Mouse (Mus musculus): ENCODE data around the gene Cachd1. TPM values are rescaled to one million over a fixed set of nuclear protein-coding genes. Genes with fewer than 3 reads are reported as not detected.
A peak's percentile ranks its signal among the peaks of the same experiment; 100 is the strongest.

Gene Cachd1
- polyA plus RNA-seq, 1 experiment, result 37.6 TPM

DNA sequence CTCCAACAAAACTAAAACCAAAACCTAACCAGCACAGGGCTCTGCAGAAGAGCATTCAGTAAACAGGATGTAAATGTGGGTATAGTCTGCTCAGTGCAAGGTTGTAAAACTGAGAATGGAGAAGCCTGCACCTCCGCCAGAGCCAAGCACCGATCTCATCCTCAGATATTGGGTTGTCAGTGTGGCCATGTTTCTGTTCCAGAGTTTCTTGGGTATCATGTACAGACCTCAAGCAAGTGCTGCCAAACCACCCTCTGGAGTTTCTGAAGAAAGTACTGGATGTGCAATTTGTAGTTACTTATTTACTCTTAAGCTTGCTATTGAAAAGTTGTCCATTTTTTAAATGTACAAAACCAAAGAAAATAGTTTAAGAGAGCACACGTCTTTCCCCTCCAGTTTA lies 6.4 kb downstream of the Cachd1 start:
- no peak for TF ChIP-seq CTCF (IDR thresholded peaks at IDR 0.05; ENCODE audit: borderline replicate concordance, insufficient read depth, low read length)
- no peak for TF ChIP-seq POLR2A (IDR thresholded peaks at IDR 0.05; ENCODE audit: low read depth, low read length)
- peaks cover 3% of the 10 kb centered on the region for H3K4me1 ChIP-seq (ENCODE audit: control insufficient read depth, insufficient read depth, low read length)
- no peak overlapping the region for H3K27ac ChIP-seq (ENCODE audit: insufficient read depth, low read length)
- no peak overlapping the region for H3K4me3 ChIP-seq (ENCODE audit: insufficient read depth, low read length)

DNA sequence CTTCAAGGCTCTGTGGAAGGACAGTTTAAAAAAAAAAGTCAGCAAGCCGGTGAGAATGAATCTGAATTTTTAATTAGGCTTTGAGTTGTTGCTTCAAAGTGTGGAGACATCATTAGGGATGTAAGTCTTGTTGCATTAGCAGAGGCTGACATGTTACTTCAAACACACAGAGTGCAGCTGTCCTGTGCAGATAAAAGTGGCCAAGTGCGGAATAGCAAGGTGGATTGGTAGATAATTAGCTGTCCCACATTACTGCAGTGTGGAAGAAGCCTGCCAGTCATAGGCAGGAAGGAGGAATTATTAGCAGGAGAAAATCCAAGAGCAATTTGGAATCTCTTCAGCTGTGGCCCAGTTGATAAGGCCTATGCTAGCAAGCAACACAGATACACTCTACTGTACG lies 10.7 kb downstream of the Cachd1 start:
- H3K4me3 ChIP-seq (ENCODE audit: insufficient read depth, low read length), result no peak overlapping the region
- H3K4me1 ChIP-seq (ENCODE audit: control insufficient read depth, insufficient read depth, low read length), result no peaks in the 10 kb centered on the region; the same call in 1 of the 2 replicates
- no peak overlapping the region for H3K27ac ChIP-seq (ENCODE audit: insufficient read depth, low read length)
- TF ChIP-seq CTCF (IDR thresholded peaks at IDR 0.05; ENCODE audit: borderline replicate concordance, insufficient read depth, low read length) (no peak), POLR2A (IDR thresholded peaks at IDR 0.05; ENCODE audit: low read depth, low read length) (no peak)

DNA sequence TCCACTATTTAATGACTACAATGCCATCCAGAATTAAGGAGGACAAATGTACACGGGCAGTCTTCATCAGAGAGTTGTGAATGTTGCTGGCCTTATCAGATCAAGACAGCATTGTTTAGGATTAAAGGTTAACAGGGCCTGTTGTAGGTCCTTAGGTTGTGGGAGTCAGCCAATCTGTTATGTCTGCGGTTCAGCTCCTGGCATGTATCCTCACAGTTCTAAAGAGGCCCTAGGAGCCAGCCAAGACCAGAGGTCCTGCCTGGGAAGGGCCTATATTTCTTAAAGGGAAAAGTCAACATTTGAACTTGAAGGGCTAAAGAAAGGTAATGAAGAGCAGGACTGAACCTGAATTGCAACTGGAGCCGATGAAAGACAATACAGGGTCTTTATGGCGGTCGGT lies 13.7 kb downstream of the Cachd1 start:
- TF ChIP-seq POLR2A (IDR thresholded peaks at IDR 0.05; ENCODE audit: low read depth, low read length) (no peak), CTCF (IDR thresholded peaks at IDR 0.05; ENCODE audit: borderline replicate concordance, insufficient read depth, low read length) (no peak)
- Histone ChIP-seq H3K4me3 (ENCODE audit: insufficient read depth, low read length) (no peak overlapping the region), H3K27ac (ENCODE audit: insufficient read depth, low read length) (no peak overlapping the region), H3K4me1 (ENCODE audit: control insufficient read depth, insufficient read depth, low read length) (no peaks in the 10 kb centered on the region; the same call in 1 of the 2 replicates)

DNA sequence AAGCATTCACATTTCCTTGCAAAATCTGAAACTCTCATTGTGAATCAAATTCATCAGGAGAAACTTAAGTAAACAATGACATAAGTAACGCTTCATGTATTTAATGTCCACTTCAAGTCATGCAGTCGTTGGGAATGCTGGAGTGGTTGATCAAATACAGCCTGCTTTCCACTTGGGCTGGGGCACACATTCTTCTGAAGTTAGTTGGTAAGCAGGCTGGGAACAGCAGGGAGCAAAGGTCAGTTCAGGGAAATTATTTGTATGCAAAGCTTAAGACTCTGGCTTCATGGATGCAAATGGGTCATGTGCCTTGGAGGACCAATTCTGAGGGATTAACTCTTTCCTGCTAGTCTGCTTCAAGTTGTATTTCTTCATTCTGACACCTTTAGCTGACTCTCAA lies 16.7 kb downstream of the Cachd1 start:
- Histone ChIP-seq H3K27ac (ENCODE audit: insufficient read depth, low read length) (0 out of 2 replicates have a peak overlapping the region, but pooled peaks have one; percentile 36), H3K4me1 (ENCODE audit: control insufficient read depth, insufficient read depth, low read length) (peaks cover 3% of the 10 kb centered on the region; the same call in 1 of the 2 replicates), H3K4me3 (ENCODE audit: insufficient read depth, low read length) (no peak overlapping the region)
- TF ChIP-seq CTCF (IDR thresholded peaks at IDR 0.05; ENCODE audit: borderline replicate concordance, insufficient read depth, low read length) (no peak), POLR2A (IDR thresholded peaks at IDR 0.05; ENCODE audit: low read depth, low read length) (no peak)

DNA sequence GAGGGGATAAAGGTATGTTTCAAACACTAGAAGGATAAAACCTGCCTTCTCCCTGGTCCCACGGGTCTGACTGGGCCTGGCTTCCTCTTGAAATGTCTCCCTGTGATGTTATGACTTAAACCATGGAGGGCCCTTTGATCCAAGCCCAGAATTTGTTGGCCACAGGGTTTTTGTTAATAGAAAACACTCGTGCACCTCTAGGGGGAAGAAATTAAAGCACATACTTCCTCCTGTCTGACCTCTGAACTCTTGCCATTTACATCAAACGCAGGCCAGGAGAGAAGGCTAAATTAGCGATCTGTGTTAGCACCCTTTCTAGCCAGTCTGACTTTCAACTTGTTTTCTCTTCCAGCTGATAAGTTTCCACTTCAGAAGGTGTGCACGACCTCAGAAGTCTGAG lies 19.0 kb downstream of the Cachd1 start:
- Histone ChIP-seq H3K27ac (ENCODE audit: insufficient read depth, low read length) (no peak overlapping the region), H3K4me1 (ENCODE audit: control insufficient read depth, insufficient read depth, low read length) (peaks cover 3% of the 10 kb centered on the region; the same call in 1 of the 2 replicates), H3K4me3 (ENCODE audit: insufficient read depth, low read length) (no peak overlapping the region)
- no peak for TF ChIP-seq POLR2A (IDR thresholded peaks at IDR 0.05; ENCODE audit: low read depth, low read length)
- TF ChIP-seq CTCF (IDR thresholded peaks at IDR 0.05; ENCODE audit: borderline replicate concordance, insufficient read depth, low read length), result no peak

DNA sequence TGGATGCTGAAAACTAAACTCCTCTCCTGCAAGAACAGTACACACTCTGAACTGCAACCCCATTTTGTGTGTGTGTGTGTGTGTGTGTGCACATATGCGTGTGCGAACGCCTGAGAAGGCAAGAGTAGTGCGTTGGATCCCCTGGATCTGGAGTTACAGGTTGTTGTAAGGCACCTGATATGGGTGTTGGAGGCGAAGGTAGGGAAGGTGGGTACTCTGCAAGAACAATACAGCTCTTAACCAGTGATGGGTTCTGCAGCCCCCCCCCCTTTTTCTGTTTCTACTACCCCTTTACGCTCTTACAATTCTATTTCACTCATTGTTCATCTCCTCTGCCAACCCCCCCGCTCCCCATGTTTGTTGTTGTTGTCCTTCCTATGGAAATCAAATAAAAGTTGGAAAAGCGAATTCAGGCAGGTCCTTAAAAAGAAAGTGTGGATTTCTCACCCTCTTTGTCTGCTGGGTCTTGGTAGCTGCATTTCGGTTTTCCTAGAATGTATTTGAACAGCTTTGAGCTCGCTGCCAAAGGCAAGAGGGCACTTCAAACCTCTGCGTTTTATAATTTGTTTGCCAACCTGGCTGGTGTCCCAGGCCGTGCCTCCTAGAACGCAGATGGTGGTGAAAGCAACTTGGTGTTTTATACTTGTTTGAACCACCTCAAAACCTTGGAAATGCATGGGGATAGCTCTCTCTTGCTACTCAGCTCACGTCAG lies 24.4 kb downstream of the Cachd1 start:
- Histone ChIP-seq H3K4me3 (ENCODE audit: insufficient read depth, low read length) (no peak overlapping the region), H3K4me1 (ENCODE audit: control insufficient read depth, insufficient read depth, low read length) (no peaks in the 10 kb centered on the region), H3K27ac (ENCODE audit: insufficient read depth, low read length) (no peak overlapping the region)
- TF ChIP-seq CTCF (IDR thresholded peaks at IDR 0.05; ENCODE audit: borderline replicate concordance, insufficient read depth, low read length) (no peak), POLR2A (IDR thresholded peaks at IDR 0.05; ENCODE audit: low read depth, low read length) (no peak)

DNA sequence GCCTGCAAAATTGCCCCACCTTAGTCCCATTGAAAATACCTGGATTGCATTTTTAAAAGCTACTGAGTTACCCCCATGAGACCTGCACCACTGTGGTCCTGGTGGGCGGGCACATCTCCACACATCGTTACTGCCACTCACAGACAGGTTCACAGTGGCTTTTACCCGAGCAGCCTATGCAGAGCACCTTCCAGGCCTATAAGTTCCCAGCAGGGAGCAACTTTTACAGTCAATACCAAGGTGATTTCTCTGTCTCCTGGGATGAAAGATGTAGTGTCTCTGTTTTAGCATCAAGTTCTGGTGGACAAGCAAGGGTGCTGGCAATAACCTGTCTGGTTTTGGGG lies 24.9 kb downstream of the Cachd1 start:
- H3K4me1 ChIP-seq (ENCODE audit: control insufficient read depth, insufficient read depth, low read length), result no peaks in the 10 kb centered on the region
- H3K27ac ChIP-seq (ENCODE audit: insufficient read depth, low read length), result no peak overlapping the region
- no peak for TF ChIP-seq POLR2A (IDR thresholded peaks at IDR 0.05; ENCODE audit: low read depth, low read length)
- TF ChIP-seq CTCF (IDR thresholded peaks at IDR 0.05; ENCODE audit: borderline replicate concordance, insufficient read depth, low read length), result no peak
- H3K4me3 ChIP-seq (ENCODE audit: insufficient read depth, low read length), result no peak overlapping the region

DNA sequence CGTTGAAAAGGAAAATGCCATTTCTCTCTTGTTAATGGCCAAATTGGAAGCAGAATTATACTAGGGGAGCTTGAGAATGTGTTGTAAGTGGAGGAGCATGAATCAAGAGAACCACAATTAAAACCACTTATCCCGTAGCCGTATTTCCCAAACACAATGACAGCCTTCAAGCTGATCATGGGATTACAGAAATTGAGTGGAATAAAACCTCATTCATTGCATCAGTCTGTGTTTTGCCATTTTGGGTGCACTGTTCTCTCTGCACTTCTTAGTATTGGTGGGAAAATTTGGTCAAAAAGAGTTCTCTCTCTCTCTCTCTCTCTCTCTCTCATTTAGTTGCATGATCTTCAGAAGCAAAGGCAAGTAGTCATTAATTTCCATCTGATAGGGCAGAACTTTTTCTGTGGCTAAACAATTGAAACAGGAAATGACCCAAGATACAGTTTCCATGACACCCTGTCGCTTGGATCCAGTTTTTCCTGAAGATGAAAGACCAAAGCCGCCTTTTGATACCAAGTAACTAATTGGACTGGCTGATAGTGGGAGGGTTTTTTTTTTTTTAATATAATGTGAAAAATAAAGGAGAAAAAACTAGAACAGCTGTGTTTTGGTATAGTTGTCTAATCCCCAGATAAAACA lies 34.7 kb downstream of the Cachd1 start:
- Histone ChIP-seq H3K4me1 (ENCODE audit: control insufficient read depth, insufficient read depth, low read length) (no peaks in the 10 kb centered on the region), H3K4me3 (ENCODE audit: insufficient read depth, low read length) (no peak overlapping the region), H3K27ac (ENCODE audit: insufficient read depth, low read length) (no peak overlapping the region)
- no peak for TF ChIP-seq CTCF (IDR thresholded peaks at IDR 0.05; ENCODE audit: borderline replicate concordance, insufficient read depth, low read length)
- no peak for TF ChIP-seq POLR2A (IDR thresholded peaks at IDR 0.05; ENCODE audit: low read depth, low read length)

DNA sequence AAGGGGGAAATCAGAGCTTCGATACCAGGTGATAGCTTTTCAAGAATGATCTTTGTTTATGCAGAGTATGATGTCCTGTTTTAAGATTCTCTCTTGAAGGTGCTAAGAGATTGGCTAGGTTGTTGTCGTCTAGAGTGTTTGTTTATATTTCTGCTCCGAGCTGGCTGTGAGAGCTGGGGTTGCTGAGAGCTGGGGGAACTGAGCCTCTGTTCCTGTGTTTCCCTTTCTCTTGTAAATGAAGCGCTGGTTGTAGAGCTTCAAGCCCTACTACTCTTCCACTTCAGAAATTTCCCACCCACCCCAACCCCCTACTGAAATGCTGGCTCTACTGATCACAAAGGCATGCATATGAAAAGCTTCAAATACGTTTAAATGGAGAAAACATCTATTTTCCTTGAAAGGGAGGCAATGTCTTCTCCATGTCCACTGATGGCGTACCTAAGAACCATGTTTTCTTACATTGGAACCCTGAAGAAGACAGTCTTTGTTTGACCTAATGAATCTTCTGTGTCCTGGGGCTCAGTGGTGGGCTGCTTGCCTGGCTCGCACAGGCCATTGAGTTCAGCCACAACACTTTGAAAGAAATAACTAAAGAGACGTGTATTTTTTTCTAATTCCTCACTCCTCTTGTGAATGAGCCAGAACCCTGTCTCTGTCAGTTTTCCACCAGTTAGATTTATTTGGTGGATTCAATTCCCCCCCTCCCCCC lies 35.5 kb downstream of the Cachd1 start:
- Histone ChIP-seq H3K27ac (ENCODE audit: insufficient read depth, low read length) (no peak overlapping the region), H3K4me3 (ENCODE audit: insufficient read depth, low read length) (no peak overlapping the region), H3K4me1 (ENCODE audit: control insufficient read depth, insufficient read depth, low read length) (no peaks in the 10 kb centered on the region)
- TF ChIP-seq CTCF (IDR thresholded peaks at IDR 0.05; ENCODE audit: borderline replicate concordance, insufficient read depth, low read length), result no peak
- no peak for TF ChIP-seq POLR2A (IDR thresholded peaks at IDR 0.05; ENCODE audit: low read depth, low read length)

Data from embryonic fibroblast, embryonic 13.5 days (primary cell).